Mouse (Mus musculus) E14TG2a.4 (cell line): ENCODE measurements around the gene Ssbp2.

Source experiments
- CTCF ChIP-seq: conservative IDR thresholded peaks from 2 replicates; pipeline ENCODE4 v1.5.1; 2014; ENCODE audit warnings: low read length
- POU5F1 ChIP-seq: IDR thresholded peaks from 2 replicates; pipeline ENCODE4 v1.6.1; 2014; ENCODE audit warnings: low read length, borderline replicate concordance

DNA sequence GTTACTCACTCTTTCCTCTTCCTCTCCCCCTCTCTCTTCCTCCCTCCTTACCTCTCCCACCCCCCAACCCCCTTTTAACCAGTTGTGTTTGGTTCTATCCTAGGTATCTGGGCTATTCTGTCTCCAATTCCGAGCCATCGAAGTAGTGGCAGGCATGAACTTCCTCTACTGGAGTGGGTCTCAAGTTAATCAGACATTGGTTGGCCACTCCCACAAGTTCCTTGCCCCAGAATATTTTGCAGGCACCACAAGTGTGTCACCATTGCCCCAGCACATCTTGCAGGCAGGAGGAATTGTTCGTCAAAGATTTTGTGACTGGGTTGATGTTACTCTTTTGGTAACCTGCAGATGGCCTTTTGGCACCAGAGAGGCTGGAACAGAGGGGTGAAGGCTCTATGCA, 160.5 kb downstream of the Ssbp2 start:
- no peak for TF ChIP-seq CTCF
- no peak for TF ChIP-seq POU5F1
